Mouse (Mus musculus) C2C12 (cell line): ENCODE results near the gene Mcpt8.

ENCODE experiments used
- CEBPB ChIP-seq: IDR thresholded peaks from one replicate; pipeline ENCODE4 v1.6.1; 2011; ENCODE audit warnings: low read depth, mild to moderate bottlenecking, control low read depth, moderate library complexity
- CTCF ChIP-seq: IDR thresholded peaks from one replicate; pipeline ENCODE4 v1.5.1; 2011; ENCODE audit not compliant: control insufficient read depth, insufficient read depth, insufficient read length
- USF1 ChIP-seq: IDR thresholded peaks from one replicate; pipeline ENCODE4 v1.6.1; 2011; ENCODE audit warnings: low read depth, mild to moderate bottlenecking, control low read depth, moderate library complexity

DNA sequence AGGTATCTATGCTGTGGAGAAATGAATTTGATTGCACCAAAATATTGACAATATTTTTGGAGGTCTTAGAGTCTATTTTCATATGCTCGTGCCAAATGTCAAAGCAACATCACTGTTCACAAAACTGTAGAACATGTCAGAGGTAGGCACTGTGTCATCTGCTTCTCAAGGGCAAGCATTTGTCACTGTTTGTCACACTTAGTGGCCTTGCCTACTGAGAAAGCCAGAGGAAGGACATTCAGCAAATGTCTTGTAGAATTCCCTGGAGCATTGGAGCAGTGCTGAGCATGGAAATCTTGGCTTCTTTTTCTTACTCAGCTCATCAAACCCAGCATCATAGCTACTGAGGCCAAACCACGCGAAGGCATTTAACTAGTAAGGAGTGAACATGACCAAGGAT lies 38.4 kb upstream of the Mcpt8 start:
- TF ChIP-seq USF1: no peak
- no peak for TF ChIP-seq CEBPB
- no peak for TF ChIP-seq CTCF
